Mouse (Mus musculus) myocyte (in vitro differentiated cells): ENCODE results near the gene Sox1. TPM values are rescaled to one million over a fixed set of nuclear protein-coding genes. Genes with fewer than 3 reads are reported as not detected.

Source experiments
- H3K27me3 ChIP-seq: one replicate; pipeline ENCODE4 v1.6.1; 2011; ENCODE audit not compliant: control insufficient read depth, insufficient read depth, insufficient read length
- H3K36me3 ChIP-seq: one replicate; pipeline ENCODE4 v1.6.1; 2011; ENCODE audit not compliant: control insufficient read depth, insufficient read depth
- H3K4me2 ChIP-seq: one replicate; pipeline ENCODE4 v1.6.1; 2011; ENCODE audit warnings: low read depth, control low read depth
- H3K4me3 ChIP-seq: one replicate; pipeline ENCODE4 v1.5.1; 2011; ENCODE audit warnings: mild to moderate bottlenecking, control low read depth, moderate library complexity
- H3K79me2 ChIP-seq: one replicate; pipeline ENCODE4 v1.6.1; 2011; ENCODE audit not compliant: control insufficient read depth, insufficient read depth
- H3ac ChIP-seq: one replicate; pipeline ENCODE4 v1.6.1; 2011; ENCODE audit not compliant: control insufficient read depth, insufficient read length
- E2F4 ChIP-seq: IDR thresholded peaks from one replicate; pipeline ENCODE4 v1.6.1; 2011; ENCODE audit warnings: mild to moderate bottlenecking, control low read depth, moderate library complexity; ENCODE audit not compliant: insufficient read depth
- POLR2A ChIP-seq: IDR thresholded peaks from one replicate; pipeline ENCODE4 v1.6.1; 2011; ENCODE audit warnings: low read depth, mild to moderate bottlenecking, control low read depth, moderate library complexity; ENCODE audit not compliant: insufficient read length
- SRF ChIP-seq: IDR thresholded peaks from one replicate; pipeline ENCODE4 v1.6.1; 2011; ENCODE audit warnings: low read depth; ENCODE audit not compliant: control insufficient read depth, insufficient read length
- TCF12 ChIP-seq: IDR thresholded peaks from one replicate; pipeline ENCODE4 v1.6.1; 2011; ENCODE audit warnings: mild to moderate bottlenecking, control low read depth; ENCODE audit not compliant: poor library complexity, insufficient read depth, severe bottlenecking
- TCF3 ChIP-seq: IDR thresholded peaks from one replicate; pipeline ENCODE4 v1.6.1; 2011; ENCODE audit warnings: low read depth, control low read depth; ENCODE audit not compliant: insufficient read length
- USF1 ChIP-seq: IDR thresholded peaks from one replicate; pipeline ENCODE4 v1.6.1; 2011; ENCODE audit warnings: low read depth, mild to moderate bottlenecking, control low read depth, moderate library complexity
- polyA plus RNA-seq: library from polyadenylated mRNA; unstranded; fragments of >200 nt; fragmentation: generic; extraction: Trizol; gene quantifications from one replicate; pipeline ENCODE4 v1.2.1, GENCODE M21; 2012; ENCODE audit warnings: missing spikeins

Gene Sox1
- polyA plus RNA-seq, 1 experiment: not detected

DNA sequence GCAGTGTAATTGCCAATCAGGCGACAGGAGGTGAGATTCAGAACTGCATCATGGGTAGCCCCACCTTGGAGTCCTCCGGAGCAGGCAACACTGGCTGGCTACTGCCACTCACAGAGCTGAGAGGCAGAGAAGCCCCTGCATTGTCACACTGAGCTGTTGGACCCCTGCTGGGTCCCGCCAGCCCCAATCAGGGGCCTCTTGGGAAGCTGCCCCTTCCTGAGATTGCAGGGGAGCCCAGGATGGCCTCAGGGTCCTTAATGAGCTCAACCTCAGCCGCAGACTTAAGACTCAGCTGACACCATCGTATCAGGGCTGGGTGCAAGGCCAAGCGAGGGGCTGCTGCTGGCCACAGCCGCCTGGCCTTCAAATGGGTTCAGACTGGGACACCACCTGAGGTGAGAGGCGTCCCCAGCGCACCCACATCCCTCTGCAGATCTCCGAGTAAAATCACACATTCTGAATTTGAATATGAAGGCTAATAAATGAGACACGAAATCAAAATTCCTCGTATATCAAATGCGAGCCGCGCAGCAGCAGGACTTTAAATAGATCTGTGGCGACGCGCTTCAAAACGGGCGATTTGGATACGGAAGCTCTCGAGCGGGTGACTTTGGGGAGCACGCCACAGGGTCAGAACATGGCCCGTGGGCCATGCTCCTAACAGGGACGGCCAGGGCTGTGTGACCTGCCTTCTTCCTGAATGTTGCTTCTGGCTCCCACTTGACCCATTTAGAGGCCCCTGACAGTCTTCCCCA is 51.0 kb downstream of the Sox1 start:
- no peak overlapping the region for H3K4me2 ChIP-seq
- H3K79me2 ChIP-seq: no peaks in the 10 kb centered on the region
- H3K4me3 ChIP-seq: no peak overlapping the region
- TF ChIP-seq USF1 (no peak), E2F4 (no peak), SRF (no peak), TCF12 (no peak), TCF3 (no peak), POLR2A (no peak)
- H3K27me3 ChIP-seq: no peaks in the 10 kb centered on the region
- H3K36me3 ChIP-seq: no peaks in the 10 kb centered on the region
- H3ac ChIP-seq: no peak overlapping the region

Other genes starting within 250 kb of the Sox1 start
- gene A230072I06Rik, start 116.5 kb upstream of the Sox1 start, polyA plus RNA-seq: not detected
- gene Spaca7, start 177.7 kb downstream of the Sox1 start, polyA plus RNA-seq: not detected